Mouse (Mus musculus) hindbrain, embryonic 11.5 days (tissue): ENCODE data around the gene Acot10. TPM values are rescaled to one million over a fixed set of nuclear protein-coding genes. Genes with fewer than 3 reads are reported as not detected.

Source experiments
- ATAC-seq: fragments of 200-750 bp; cut with Nextera tagmentation; 2 replicates; pipeline ENCODE4 v1.8.0; 2017; ENCODE audit warnings: mild to moderate bottlenecking, moderate TSS enrichment, moderate library complexity; ENCODE audit not compliant: low FRiP score
- DNase-seq: peaks from one replicate; pipeline ENCODE4 v3.0.0-alpha.2; 2015; ENCODE audit warnings: low spot score
- H3K27ac ChIP-seq: fragments of 300-500 bp; sonication (generic); 2 replicates; pipeline ENCODE4 v1.5.1; 2014; ENCODE audit warnings: mild to moderate bottlenecking, low read depth, low read length
- H3K27me3 ChIP-seq: fragments of 300-500 bp; sonication (generic); 2 replicates; pipeline ENCODE4 v1.6.1; 2014; ENCODE audit warnings: mild to moderate bottlenecking, low read length, moderate library complexity, mixed read lengths; ENCODE audit not compliant: control insufficient read depth, insufficient read depth
- H3K36me3 ChIP-seq: fragments of 300-500 bp; sonication (generic); 2 replicates; pipeline ENCODE4 v1.6.1; 2014; ENCODE audit warnings: mild to moderate bottlenecking, low read length, moderate library complexity, mixed read lengths; ENCODE audit not compliant: control insufficient read depth, insufficient read depth
- H3K4me1 ChIP-seq: fragments of 300-500 bp; sonication (generic); replicated peaks from 2 replicates; pipeline ENCODE4 v1.6.1; 2014; ENCODE audit warnings: low read length, mixed read lengths; ENCODE audit not compliant: control insufficient read depth, insufficient read depth
- H3K4me2 ChIP-seq: fragments of 300-500 bp; sonication (generic); replicated peaks from 2 replicates; pipeline ENCODE4 v1.6.1; 2014; ENCODE audit warnings: mild to moderate bottlenecking, low read depth, low read length
- H3K4me3 ChIP-seq: fragments of 300-500 bp; sonication (generic); 2 replicates; pipeline ENCODE4 v1.5.1; 2014; ENCODE audit warnings: low read depth, low read length
- H3K9ac ChIP-seq: fragments of 300-500 bp; sonication (generic); 2 replicates; pipeline ENCODE4 v1.6.1; 2014; ENCODE audit warnings: low read depth, low read length
- H3K9me3 ChIP-seq: fragments of 300-500 bp; sonication (generic); 2 replicates; pipeline ENCODE4 v1.6.1; 2016; ENCODE audit warnings: low read length; ENCODE audit not compliant: control insufficient read depth
- WGBS: fragments of 180-500 bp; shearing (Covaris S2); extraction: QIAGEN DNeasy Blood & Tissue Kit; methylation state at CpG from one replicate; pipeline ENCODE4 v1.1.7; 2014; 5-methylcytosine and 5-hydroxymethylcytosine counted together
- polyA plus RNA-seq: library from polyadenylated mRNA; unstranded; fragments of >200 nt; fragmentation: Nextera tagmentation; extraction: Ambion mirVana; gene quantifications from 2 replicates; pipeline ENCODE4 v1.2.1, GENCODE M21; 2014

The Acot10 gene
- polyA plus RNA-seq, 1 experiment from 2014 or later = not detected

DNA sequence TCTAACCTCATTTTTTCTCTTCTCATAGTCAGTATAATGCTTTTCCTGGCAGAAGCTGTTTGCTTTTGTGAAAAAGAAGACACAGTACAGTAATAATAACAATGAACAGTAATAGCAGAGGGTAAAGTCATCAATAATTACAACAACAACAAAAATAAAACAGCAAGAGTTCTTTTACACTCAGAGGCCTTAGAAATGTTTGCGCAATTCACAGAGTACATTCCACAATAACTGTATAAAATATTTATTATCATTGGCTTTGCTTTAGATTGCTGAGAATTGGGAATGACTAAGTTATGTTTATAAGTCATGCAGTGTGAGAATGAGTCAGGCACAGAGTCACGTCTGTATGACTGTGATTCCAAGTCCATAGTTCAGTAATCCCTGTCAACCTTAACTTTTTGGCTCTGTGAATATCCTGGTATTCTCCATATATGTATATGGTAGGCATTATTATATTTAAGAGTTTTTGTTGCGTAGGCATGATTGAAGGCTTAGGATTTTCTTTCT, 23.6 kb downstream of the Acot10 start:
- DNase-seq (no peak), ATAC-seq (no peak)
- Histone ChIP-seq H3K4me3 (no peak overlapping the region), H3K4me2 (no peak overlapping the region), H3K36me3 (no peaks in the 10 kb centered on the region), H3K9ac (no peak overlapping the region), H3K4me1 (no peaks in the 10 kb centered on the region), H3K27me3 (no peaks in the 10 kb centered on the region), H3K9me3 (no peaks in the 10 kb centered on the region), H3K27ac (no peak overlapping the region)
- 89% methylated on average over 3 of the region's 3 CpGs for WGBS

GRCm38 (mm10) chr15:20639155-20639554, 27.4 kb downstream of the Acot10 start:
- no peaks in the 10 kb centered on the region for H3K4me1 ChIP-seq
- no peak for DNase-seq
- H3K27ac ChIP-seq = no peak overlapping the region
- no peak overlapping the region for H3K4me3 ChIP-seq
- no peak for ATAC-seq
- no peaks in the 10 kb centered on the region for H3K36me3 ChIP-seq
- no peak overlapping the region for H3K9ac ChIP-seq
- H3K9me3 ChIP-seq = no peaks in the 10 kb centered on the region
- no peak overlapping the region for H3K4me2 ChIP-seq
- 72% methylated on average over 2 of the region's 2 CpGs for WGBS
- H3K27me3 ChIP-seq = no peaks in the 10 kb centered on the region

GRCm38 (mm10) chr15:20634593-20634992, 32.0 kb downstream of the Acot10 start:
- ATAC-seq (no peak), DNase-seq (no peak)
- Histone ChIP-seq H3K27ac (no peak overlapping the region), H3K4me3 (no peak overlapping the region), H3K27me3 (no peaks in the 10 kb centered on the region), H3K4me1 (no peaks in the 10 kb centered on the region), H3K4me2 (no peak overlapping the region), H3K36me3 (no peaks in the 10 kb centered on the region), H3K9me3 (no peaks in the 10 kb centered on the region), H3K9ac (no peak overlapping the region)
- 69% methylated on average over 2 of the region's 2 CpGs for WGBS

Other genes starting within 250 kb of the Acot10 start
- 1.2 and 1.6 TPM in 2 replicates for gene Cdh12, start 217.5 kb downstream of the Acot10 start, polyA plus RNA-seq